Mouse (Mus musculus): Measurements from ENCODE around the gene Hemk1. TPM values are rescaled to one million over a fixed set of nuclear protein-coding genes. Genes with fewer than 3 reads are reported as not detected.

Hemk1 gene
- polyA plus RNA-seq, 1 experiment, result 25.5 TPM

- Histone ChIP-seq H3K27ac (ENCODE audit: control insufficient read depth, insufficient read depth, low read length) (peak overlapping the region; percentile 24; the same call in 1 of the 2 replicates), H3K36me3 (ENCODE audit: control insufficient read depth, insufficient read depth, low read length) (no peaks in the 10 kb centered on the region)
Observed at GRCm38 (mm10) chr9:107298876-107299275, 39.3 kb downstream of the Hemk1 start.

DNA sequence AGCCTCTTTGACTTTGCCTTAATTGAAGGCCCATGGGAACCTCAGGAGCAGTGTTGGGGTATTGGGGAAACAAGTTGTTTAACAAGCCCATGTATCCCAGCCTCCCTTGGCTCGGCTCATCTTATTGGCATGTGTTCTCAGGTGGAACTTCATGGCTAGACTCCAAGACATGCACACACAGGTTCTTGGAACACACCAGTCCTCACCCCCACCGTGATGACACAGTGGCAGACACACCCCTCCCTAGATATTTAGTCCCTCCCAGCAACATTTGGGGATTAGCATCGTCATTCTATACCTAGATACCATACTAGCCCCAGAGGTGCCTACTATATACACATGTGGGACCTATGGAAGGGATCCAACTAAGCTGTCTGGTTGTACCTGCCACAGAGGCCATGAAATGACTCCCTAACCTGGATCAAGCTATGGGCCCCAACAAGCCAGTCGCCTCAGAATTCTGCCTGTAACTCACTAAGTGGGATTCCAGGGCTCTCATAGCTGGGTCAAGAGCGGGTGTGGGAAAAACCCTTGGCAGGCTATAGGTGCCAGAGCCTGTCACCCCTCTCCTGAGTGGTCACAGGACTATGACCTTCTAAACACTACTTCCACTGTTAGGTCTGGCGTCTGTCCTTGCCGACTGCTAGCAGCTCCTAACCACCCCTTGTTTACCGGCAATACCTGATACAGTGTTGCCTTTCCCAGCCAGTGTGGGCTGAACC lies 39.9 kb downstream of the Hemk1 start:
- Histone ChIP-seq H3K27me3 (ENCODE audit: control insufficient read depth, insufficient read depth, low read length) (no peaks in the 10 kb centered on the region; the same call in 1 of the 2 replicates), H3K4me3 (ENCODE audit: control insufficient read depth, insufficient read depth, low read length) (peak overlapping the region; percentile 18), H3K4me1 (replicated peaks; ENCODE audit: control insufficient read depth, insufficient read depth, low read length) (peaks cover 13% of the 10 kb centered on the region), H3K27ac (ENCODE audit: control insufficient read depth, insufficient read depth, low read length) (no peak overlapping the region; the same call in 1 of the 2 replicates), H3K36me3 (ENCODE audit: control insufficient read depth, insufficient read depth, low read length) (no peaks in the 10 kb centered on the region)
- TF ChIP-seq POLR2A (IDR thresholded peaks at IDR 0.05; ENCODE audit: control insufficient read depth, extremely low read depth, insufficient read depth, low read length, poor library complexity) (no peak), CTCF (IDR thresholded peaks at IDR 0.05; ENCODE audit: borderline replicate concordance, control insufficient read depth, extremely low read depth, insufficient read depth, low read length, poor library complexity) (no peak)
- 49% methylated on average over 8 of the region's 8 CpGs for WGBS
- DNase-seq, result no peak

More at GRCm38 (mm10) chr9:107298876-107299275, 39.3 kb downstream of the Hemk1 start:
- Histone ChIP-seq H3K4me3 (ENCODE audit: control insufficient read depth, insufficient read depth, low read length) (no peak overlapping the region), H3K4me1 (replicated peaks; ENCODE audit: control insufficient read depth, insufficient read depth, low read length) (peaks cover 13% of the 10 kb centered on the region), H3K27me3 (ENCODE audit: control insufficient read depth, insufficient read depth, low read length) (no peaks in the 10 kb centered on the region; the same call in 1 of the 2 replicates)
- no peak for TF ChIP-seq CTCF (IDR thresholded peaks at IDR 0.05; ENCODE audit: borderline replicate concordance, control insufficient read depth, extremely low read depth, insufficient read depth, low read length, poor library complexity)
- no peak for TF ChIP-seq POLR2A (IDR thresholded peaks at IDR 0.05; ENCODE audit: control insufficient read depth, extremely low read depth, insufficient read depth, low read length, poor library complexity)
- DNase-seq, result no peak
- WGBS, result 87% methylated on average over 6 of the region's 6 CpGs

DNA sequence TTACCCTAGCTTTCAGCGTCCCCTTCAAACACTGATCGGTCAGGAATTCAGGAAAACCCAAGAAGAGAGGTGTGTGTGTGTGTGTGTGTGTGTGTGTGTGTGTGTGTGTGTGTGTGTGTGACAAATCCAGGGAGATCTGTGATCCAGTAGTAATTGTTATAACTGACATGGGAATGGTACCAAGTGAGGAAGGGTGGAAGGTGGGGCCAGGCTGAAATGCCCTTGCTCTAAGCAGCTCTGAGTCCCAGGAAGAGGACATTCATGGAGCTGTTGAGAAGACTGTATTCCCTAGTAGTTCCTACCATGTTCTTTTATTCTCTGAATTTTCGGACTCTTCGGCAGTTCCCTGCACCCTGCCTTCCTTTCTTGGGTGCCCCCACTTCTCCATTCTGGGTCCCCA lies 40.5 kb downstream of the Hemk1 start:
- 33% methylated on average over 4 of the region's 4 CpGs for WGBS
- H3K27ac ChIP-seq (ENCODE audit: control insufficient read depth, insufficient read depth, low read length), result no peak overlapping the region
- peaks cover 13% of the 10 kb centered on the region for H3K4me1 ChIP-seq (replicated peaks; ENCODE audit: control insufficient read depth, insufficient read depth, low read length)

DNA sequence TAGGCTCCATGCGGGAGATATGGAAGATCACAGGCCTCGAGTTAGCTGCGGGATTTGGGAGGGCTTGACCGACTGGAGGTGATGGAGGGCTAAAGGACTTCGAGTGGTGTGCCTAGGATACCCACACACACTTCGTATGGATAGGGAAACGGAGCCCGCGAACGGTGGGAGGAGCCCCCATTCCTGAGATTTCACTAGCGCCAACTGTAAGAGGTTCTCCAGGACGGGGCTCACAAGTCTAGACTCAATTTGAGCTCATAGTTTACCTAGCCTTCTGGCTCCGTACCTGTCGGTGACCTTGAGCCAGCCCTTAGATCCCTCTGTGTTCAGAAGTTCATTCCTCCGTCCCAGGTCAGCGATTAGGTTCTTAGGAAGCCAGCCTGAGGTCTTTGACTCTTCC lies 41.1 kb downstream of the Hemk1 start:
- TF ChIP-seq CTCF (IDR thresholded peaks at IDR 0.05; ENCODE audit: borderline replicate concordance, control insufficient read depth, extremely low read depth, insufficient read depth, low read length, poor library complexity), result no peak
- no peak for TF ChIP-seq POLR2A (IDR thresholded peaks at IDR 0.05; ENCODE audit: control insufficient read depth, extremely low read depth, insufficient read depth, low read length, poor library complexity)
- H3K27ac ChIP-seq (ENCODE audit: control insufficient read depth, insufficient read depth, low read length), result peak overlapping the region; percentile 13; the same call in 1 of the 2 replicates
- no peaks in the 10 kb centered on the region; the same call in 1 of the 2 replicates for H3K27me3 ChIP-seq (ENCODE audit: control insufficient read depth, insufficient read depth, low read length)
- no peaks in the 10 kb centered on the region for H3K36me3 ChIP-seq (ENCODE audit: control insufficient read depth, insufficient read depth, low read length)
- H3K4me1 ChIP-seq (replicated peaks; ENCODE audit: control insufficient read depth, insufficient read depth, low read length), result peaks cover 13% of the 10 kb centered on the region
- H3K4me3 ChIP-seq (ENCODE audit: control insufficient read depth, insufficient read depth, low read length), result peak overlapping the region; percentile 84
- WGBS, result 2% methylated on average over 16 of the region's 16 CpGs
- no peak for DNase-seq

More for the DNA sequence above, 40.5 kb downstream of the Hemk1 start:
- Histone ChIP-seq H3K4me3 (ENCODE audit: control insufficient read depth, insufficient read depth, low read length) (peak overlapping the region; percentile 18; the same call in 1 of the 2 replicates), H3K36me3 (ENCODE audit: control insufficient read depth, insufficient read depth, low read length) (no peaks in the 10 kb centered on the region), H3K27me3 (ENCODE audit: control insufficient read depth, insufficient read depth, low read length) (no peaks in the 10 kb centered on the region; the same call in 1 of the 2 replicates)
- no peak for DNase-seq
- TF ChIP-seq CTCF (IDR thresholded peaks at IDR 0.05; ENCODE audit: borderline replicate concordance, control insufficient read depth, extremely low read depth, insufficient read depth, low read length, poor library complexity), result no peak
- no peak for TF ChIP-seq POLR2A (IDR thresholded peaks at IDR 0.05; ENCODE audit: control insufficient read depth, extremely low read depth, insufficient read depth, low read length, poor library complexity)

GRCm38 (mm10) chr9:107296501-107296965 lies 41.6 kb downstream of the Hemk1 start:
- peaks cover 13% of the 10 kb centered on the region for H3K4me1 ChIP-seq (replicated peaks; ENCODE audit: control insufficient read depth, insufficient read depth, low read length)
- H3K27me3 ChIP-seq (ENCODE audit: control insufficient read depth, insufficient read depth, low read length), result no peaks in the 10 kb centered on the region; the same call in 1 of the 2 replicates
- no peaks in the 10 kb centered on the region for H3K36me3 ChIP-seq (ENCODE audit: control insufficient read depth, insufficient read depth, low read length)
- DNase-seq, result peak; percentile 86
- no peak for TF ChIP-seq POLR2A (IDR thresholded peaks at IDR 0.05; ENCODE audit: control insufficient read depth, extremely low read depth, insufficient read depth, low read length, poor library complexity)
- TF ChIP-seq CTCF (IDR thresholded peaks at IDR 0.05; ENCODE audit: borderline replicate concordance, control insufficient read depth, extremely low read depth, insufficient read depth, low read length, poor library complexity), result peak; percentile 9; the same call in 1 of the 2 replicates
- under 1% methylated on average over 31 of the region's 31 CpGs for WGBS
- H3K27ac ChIP-seq (ENCODE audit: control insufficient read depth, insufficient read depth, low read length), result peak overlapping the region; percentile 13; the same call in 1 of the 2 replicates
- peak overlapping the region; percentile 84 for H3K4me3 ChIP-seq (ENCODE audit: control insufficient read depth, insufficient read depth, low read length)

DNA sequence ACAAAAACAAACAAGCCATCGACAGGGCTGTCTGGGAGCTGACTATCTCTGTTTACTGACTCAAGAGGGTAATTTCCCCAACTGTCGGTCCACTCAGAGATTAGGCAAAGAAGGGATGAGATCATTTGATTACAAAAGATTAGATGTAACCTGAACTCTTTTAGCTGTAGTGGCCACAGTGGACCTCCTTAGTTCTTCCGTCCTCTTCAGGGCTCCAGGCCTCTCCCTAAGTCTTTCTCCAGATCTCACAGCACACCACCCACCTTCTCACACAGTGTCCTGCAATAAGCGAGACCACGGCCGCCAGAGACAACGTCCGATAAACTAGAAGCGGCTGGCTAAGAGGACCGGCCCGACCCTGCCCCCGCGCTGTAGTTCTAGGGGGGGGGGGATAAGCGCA lies 42.1 kb downstream of the Hemk1 start:
- H3K4me3 ChIP-seq (ENCODE audit: control insufficient read depth, insufficient read depth, low read length), result peak overlapping the region; percentile 84
- TF ChIP-seq CTCF (IDR thresholded peaks at IDR 0.05; ENCODE audit: borderline replicate concordance, control insufficient read depth, extremely low read depth, insufficient read depth, low read length, poor library complexity) (no peak), POLR2A (IDR thresholded peaks at IDR 0.05; ENCODE audit: control insufficient read depth, extremely low read depth, insufficient read depth, low read length, poor library complexity) (no peak)
- no peak for DNase-seq
- no peaks in the 10 kb centered on the region for H3K36me3 ChIP-seq (ENCODE audit: control insufficient read depth, insufficient read depth, low read length)
- peaks cover 13% of the 10 kb centered on the region for H3K4me1 ChIP-seq (replicated peaks; ENCODE audit: control insufficient read depth, insufficient read depth, low read length)
- 4% methylated on average over 14 of the region's 14 CpGs for WGBS
- H3K27ac ChIP-seq (ENCODE audit: control insufficient read depth, insufficient read depth, low read length), result peak overlapping the region; percentile 9; the same call in 1 of the 2 replicates
- no peaks in the 10 kb centered on the region; the same call in 1 of the 2 replicates for H3K27me3 ChIP-seq (ENCODE audit: control insufficient read depth, insufficient read depth, low read length)

Data from thymus, adult 2 months (tissue).